Mouse (Mus musculus): ENCODE measurements around the gene Btbd35f9.
"Not testable (repeated sequence)": the region's sequence is repeated elsewhere in the genome, so short reads cannot be mapped to it uniquely, and the experiment has no call there.

The Btbd35f9 gene

DNA sequence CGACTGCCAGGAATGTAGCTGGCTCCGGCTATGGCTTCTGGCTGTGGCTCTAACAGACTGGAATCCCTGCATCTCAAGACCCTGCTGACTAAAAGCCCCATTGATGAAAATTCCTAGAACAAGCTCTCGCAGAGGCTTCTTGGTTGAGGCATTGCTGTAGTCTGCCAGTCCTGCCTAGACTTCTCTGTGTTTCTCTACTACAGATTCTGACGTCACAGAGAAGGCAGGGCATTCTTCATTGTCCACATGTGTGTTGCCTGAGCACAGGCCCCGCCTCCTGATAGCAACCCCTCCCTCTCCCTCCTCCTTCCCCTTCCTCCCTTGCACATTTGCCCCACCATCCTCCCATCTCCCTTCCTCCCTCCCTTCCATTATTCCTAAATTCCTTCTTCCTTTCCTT lies at the start of gene Btbd35f9:
Gene Btbd35f9, minus strand, starts transcription at position 101 of the 400 bp plus-strand sequence.
- not testable (repeated sequence) for H3K27me3 ChIP-seq (ENCODE audit: insufficient read depth, low read length); H3K4me3 ChIP-seq (replicated peaks; ENCODE audit: low read length); H3K4me1 ChIP-seq (replicated peaks; ENCODE audit: low read depth, low read length); H3K9me3 ChIP-seq (ENCODE audit: low read length); H3K36me3 ChIP-seq (ENCODE audit: insufficient read depth, low read length)
